Mouse (Mus musculus): Measurements from ENCODE around the gene C1qtnf1. TPM values are rescaled to one million over a fixed set of nuclear protein-coding genes. Genes with fewer than 3 reads are reported as not detected.

The C1qtnf1 gene
- polyA plus RNA-seq, 1 experiment from 2014 or later, result 12.1 TPM

DNA sequence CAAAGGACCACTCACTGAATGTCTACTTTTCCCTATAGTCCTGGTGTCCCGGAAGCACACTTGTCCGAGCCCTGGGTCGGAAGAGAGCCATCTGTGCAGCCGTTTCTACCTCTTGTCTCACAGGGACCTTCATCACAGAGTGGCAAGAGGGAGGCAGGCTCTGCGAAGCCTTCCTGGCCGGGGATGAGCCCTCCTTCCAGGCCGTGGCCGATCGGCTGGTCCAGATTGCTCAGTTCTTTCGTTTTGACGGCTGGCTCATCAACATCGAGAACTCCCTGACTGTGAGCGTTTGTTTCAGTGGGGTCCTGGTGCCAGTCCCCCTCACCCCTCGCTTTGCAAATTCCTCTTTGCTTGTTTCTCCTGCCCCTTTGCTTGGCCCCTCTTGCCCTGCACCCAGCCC is 53.7 kb downstream of the C1qtnf1 start:
- Histone ChIP-seq H3K4me1 (peaks cover 9% of the 10 kb centered on the region), H3K36me3 (peaks cover 48% of the 10 kb centered on the region), H3K9me3 (no peaks in the 10 kb centered on the region), H3K4me2 (no peak overlapping the region), H3K27ac (no peak overlapping the region), H3K4me3 (no peak overlapping the region), H3K9ac (no peak overlapping the region), H3K27me3 (no peaks in the 10 kb centered on the region)
- no peak for ATAC-seq (ENCODE audit: insufficient number of reproducible peaks, low FRiP score, low TSS enrichment, low read depth)
- WGBS, result 79% methylated on average over 14 of the region's 14 CpGs

GRCm38 (mm10) chr11:118484169-118484568 is 56.2 kb downstream of the C1qtnf1 start:
- Histone ChIP-seq H3K4me1 (peaks cover 20% of the 10 kb centered on the region), H3K4me2 (no peak overlapping the region), H3K9ac (no peak overlapping the region), H3K4me3 (no peak overlapping the region), H3K27me3 (no peaks in the 10 kb centered on the region), H3K27ac (no peak overlapping the region), H3K9me3 (no peaks in the 10 kb centered on the region), H3K36me3 (peaks cover 54% of the 10 kb centered on the region)
- 82% methylated on average over 8 of the region's 8 CpGs for WGBS
- ATAC-seq (ENCODE audit: insufficient number of reproducible peaks, low FRiP score, low TSS enrichment, low read depth), result no peak

GRCm38 (mm10) chr11:118485338-118485737 is 57.3 kb downstream of the C1qtnf1 start:
- no peak overlapping the region for H3K4me2 ChIP-seq
- no peak overlapping the region for H3K4me3 ChIP-seq
- ATAC-seq (ENCODE audit: insufficient number of reproducible peaks, low FRiP score, low TSS enrichment, low read depth), result no peak
- H3K4me1 ChIP-seq, result peaks cover 20% of the 10 kb centered on the region
- no peak overlapping the region for H3K9ac ChIP-seq
- WGBS, result 41% methylated on average over 11 of the region's 11 CpGs
- no peak overlapping the region for H3K27ac ChIP-seq
- peaks cover 54% of the 10 kb centered on the region for H3K36me3 ChIP-seq
- H3K27me3 ChIP-seq, result peaks cover 3% of the 10 kb centered on the region; the same call in 1 of the 2 replicates
- no peaks in the 10 kb centered on the region for H3K9me3 ChIP-seq

- Histone ChIP-seq H3K9me3 (no peaks in the 10 kb centered on the region), H3K4me1 (peaks cover 24% of the 10 kb centered on the region), H3K9ac (no peak overlapping the region), H3K4me3 (no peak overlapping the region), H3K27me3 (peaks cover 8% of the 10 kb centered on the region), H3K36me3 (peaks cover 54% of the 10 kb centered on the region), H3K27ac (no peak overlapping the region), H3K4me2 (no peak overlapping the region)
- 87% methylated on average over 3 of the region's 3 CpGs for WGBS
- no peak for ATAC-seq (ENCODE audit: insufficient number of reproducible peaks, low FRiP score, low TSS enrichment, low read depth)
Measured at GRCm38 (mm10) chr11:118485780-118486179, 57.8 kb downstream of the C1qtnf1 start.

GRCm38 (mm10) chr11:118486281-118486680 is 58.3 kb downstream of the C1qtnf1 start:
- 82% methylated on average over 6 of the region's 6 CpGs for WGBS

GRCm38 (mm10) chr11:118486881-118487772 is 59.1 kb downstream of the C1qtnf1 start:
- Histone ChIP-seq H3K36me3 (peaks cover 44% of the 10 kb centered on the region), H3K27me3 (peaks cover 8% of the 10 kb centered on the region), H3K27ac (no peak overlapping the region), H3K4me3 (no peak overlapping the region), H3K4me1 (peaks cover 25% of the 10 kb centered on the region), H3K4me2 (no peak overlapping the region), H3K9me3 (no peaks in the 10 kb centered on the region), H3K9ac (no peak overlapping the region)
- no peak for ATAC-seq (ENCODE audit: insufficient number of reproducible peaks, low FRiP score, low TSS enrichment, low read depth)
- 81% methylated on average over 29 of the region's 29 CpGs for WGBS

More at GRCm38 (mm10) chr11:118486281-118486680, 58.3 kb downstream of the C1qtnf1 start:
- Histone ChIP-seq H3K36me3 (peaks cover 50% of the 10 kb centered on the region), H3K9me3 (no peaks in the 10 kb centered on the region), H3K4me3 (no peak overlapping the region), H3K27ac (no peak overlapping the region), H3K4me2 (no peak overlapping the region), H3K9ac (no peak overlapping the region), H3K27me3 (peaks cover 8% of the 10 kb centered on the region), H3K4me1 (peaks cover 25% of the 10 kb centered on the region)
- no peak for ATAC-seq (ENCODE audit: insufficient number of reproducible peaks, low FRiP score, low TSS enrichment, low read depth)

- no peak overlapping the region for H3K27ac ChIP-seq
Measured at GRCm38 (mm10) chr11:118488191-118488906, 60.3 kb downstream of the C1qtnf1 start.

GRCm38 (mm10) chr11:118488907-118489270 is 60.9 kb downstream of the C1qtnf1 start:
- no peak overlapping the region for H3K4me2 ChIP-seq
- no peak overlapping the region for H3K9ac ChIP-seq
- H3K4me1 ChIP-seq, result peaks cover 29% of the 10 kb centered on the region
- no peak overlapping the region for H3K27ac ChIP-seq
- H3K4me3 ChIP-seq, result no peak overlapping the region
- peaks cover 8% of the 10 kb centered on the region for H3K27me3 ChIP-seq
- WGBS, result 40% methylated on average over 12 of the region's 12 CpGs
- no peaks in the 10 kb centered on the region for H3K9me3 ChIP-seq
- no peak for ATAC-seq (ENCODE audit: insufficient number of reproducible peaks, low FRiP score, low TSS enrichment, low read depth)
- peaks cover 29% of the 10 kb centered on the region for H3K36me3 ChIP-seq

More at GRCm38 (mm10) chr11:118488191-118488906, 60.3 kb downstream of the C1qtnf1 start:
- Histone ChIP-seq H3K9me3 (no peaks in the 10 kb centered on the region), H3K9ac (no peak overlapping the region), H3K4me2 (no peak overlapping the region), H3K27me3 (peaks cover 8% of the 10 kb centered on the region), H3K36me3 (peaks cover 34% of the 10 kb centered on the region), H3K4me3 (no peak overlapping the region), H3K4me1 (peaks cover 29% of the 10 kb centered on the region)
- WGBS, result 63% methylated on average over 8 of the region's 8 CpGs
- no peak for ATAC-seq (ENCODE audit: insufficient number of reproducible peaks, low FRiP score, low TSS enrichment, low read depth)

DNA sequence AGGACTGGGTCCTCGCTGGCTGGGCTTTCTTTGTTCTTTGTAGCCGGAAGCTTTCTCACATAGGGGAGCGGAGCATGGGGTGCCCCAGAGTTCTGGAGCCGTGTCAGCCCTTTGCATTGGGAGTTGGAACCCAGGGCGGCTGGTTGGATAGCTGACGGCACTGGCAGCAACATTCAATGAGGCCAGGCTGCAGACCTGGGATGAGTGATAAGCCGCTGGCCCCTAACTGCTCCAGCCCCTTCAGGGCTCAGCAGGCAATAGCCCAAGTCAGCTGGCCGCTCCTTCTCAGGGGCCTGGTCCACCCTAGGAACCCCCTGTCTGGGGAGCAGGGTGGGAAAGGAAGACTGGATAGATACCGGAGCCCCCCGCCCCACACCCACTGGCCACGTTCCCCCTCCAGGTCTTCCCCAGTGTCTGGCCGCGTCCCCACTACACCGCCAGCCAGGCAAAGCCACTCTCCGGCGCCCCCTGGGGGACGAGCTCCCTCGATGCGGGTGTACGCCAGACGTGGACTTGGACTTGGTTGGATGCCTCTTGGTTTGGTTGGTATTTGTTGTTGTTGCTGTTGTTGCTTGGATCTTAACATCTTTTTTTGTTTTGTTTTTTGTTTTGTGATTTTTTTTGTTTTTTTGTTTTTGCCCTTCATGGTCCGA is 62.7 kb downstream of the C1qtnf1 start:
- no peak for ATAC-seq (ENCODE audit: insufficient number of reproducible peaks, low FRiP score, low TSS enrichment, low read depth)
- peaks cover 15% of the 10 kb centered on the region for H3K36me3 ChIP-seq

GRCm38 (mm10) chr11:118491230-118491629 is 63.2 kb downstream of the C1qtnf1 start:
- Histone ChIP-seq H3K9me3 (no peaks in the 10 kb centered on the region), H3K27ac (no peak overlapping the region), H3K4me1 (peaks cover 34% of the 10 kb centered on the region), H3K4me3 (no peak overlapping the region), H3K9ac (no peak overlapping the region), H3K4me2 (no peak overlapping the region), H3K27me3 (peaks cover 8% of the 10 kb centered on the region), H3K36me3 (peaks cover 11% of the 10 kb centered on the region)
- ATAC-seq (ENCODE audit: insufficient number of reproducible peaks, low FRiP score, low TSS enrichment, low read depth), result no peak
- WGBS, result 85% methylated on average over 7 of the region's 7 CpGs

More for the DNA sequence above, 62.7 kb downstream of the C1qtnf1 start:
- peaks cover 8% of the 10 kb centered on the region for H3K27me3 ChIP-seq
- WGBS, result 23% methylated on average over 22 of the region's 22 CpGs
- peak overlapping the region; percentile 15; the same call in 1 of the 2 replicates for H3K4me2 ChIP-seq
- H3K27ac ChIP-seq, result no peak overlapping the region
- no peaks in the 10 kb centered on the region for H3K9me3 ChIP-seq
- peaks cover 33% of the 10 kb centered on the region for H3K4me1 ChIP-seq
- H3K9ac ChIP-seq, result no peak overlapping the region
- H3K4me3 ChIP-seq, result no peak overlapping the region

DNA sequence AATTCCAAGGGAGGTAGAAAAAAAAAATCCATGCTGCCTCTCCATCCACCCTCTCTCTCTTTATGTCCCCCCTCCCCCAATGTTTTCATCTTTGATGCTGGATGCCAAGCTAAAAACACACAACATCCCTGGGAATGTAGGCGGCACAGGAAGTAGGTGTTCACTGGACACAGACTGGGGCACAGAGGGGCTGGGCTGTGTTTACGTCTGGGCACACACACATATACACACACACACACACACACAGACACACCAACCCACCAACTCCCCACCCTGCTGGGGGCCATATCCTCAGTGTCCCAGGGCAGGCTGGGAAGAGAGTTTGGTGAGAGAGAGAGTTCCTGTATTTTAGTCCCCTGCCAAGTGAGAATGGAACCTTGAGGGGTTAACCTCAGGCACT is 65.5 kb downstream of the C1qtnf1 start:
- peaks cover 25% of the 10 kb centered on the region for H3K4me1 ChIP-seq
- no peaks in the 10 kb centered on the region for H3K9me3 ChIP-seq
- 85% methylated on average over 2 of the region's 2 CpGs for WGBS
- peaks cover 10% of the 10 kb centered on the region for H3K27me3 ChIP-seq
- no peak overlapping the region for H3K27ac ChIP-seq
- H3K9ac ChIP-seq, result no peak overlapping the region
- no peaks in the 10 kb centered on the region for H3K36me3 ChIP-seq
- ATAC-seq (ENCODE audit: insufficient number of reproducible peaks, low FRiP score, low TSS enrichment, low read depth), result no peak
- no peak overlapping the region for H3K4me2 ChIP-seq
- H3K4me3 ChIP-seq, result no peak overlapping the region
